Comparison of ENCODE assay signal across 12 mouse cellular contexts in the genomic region with DNA sequence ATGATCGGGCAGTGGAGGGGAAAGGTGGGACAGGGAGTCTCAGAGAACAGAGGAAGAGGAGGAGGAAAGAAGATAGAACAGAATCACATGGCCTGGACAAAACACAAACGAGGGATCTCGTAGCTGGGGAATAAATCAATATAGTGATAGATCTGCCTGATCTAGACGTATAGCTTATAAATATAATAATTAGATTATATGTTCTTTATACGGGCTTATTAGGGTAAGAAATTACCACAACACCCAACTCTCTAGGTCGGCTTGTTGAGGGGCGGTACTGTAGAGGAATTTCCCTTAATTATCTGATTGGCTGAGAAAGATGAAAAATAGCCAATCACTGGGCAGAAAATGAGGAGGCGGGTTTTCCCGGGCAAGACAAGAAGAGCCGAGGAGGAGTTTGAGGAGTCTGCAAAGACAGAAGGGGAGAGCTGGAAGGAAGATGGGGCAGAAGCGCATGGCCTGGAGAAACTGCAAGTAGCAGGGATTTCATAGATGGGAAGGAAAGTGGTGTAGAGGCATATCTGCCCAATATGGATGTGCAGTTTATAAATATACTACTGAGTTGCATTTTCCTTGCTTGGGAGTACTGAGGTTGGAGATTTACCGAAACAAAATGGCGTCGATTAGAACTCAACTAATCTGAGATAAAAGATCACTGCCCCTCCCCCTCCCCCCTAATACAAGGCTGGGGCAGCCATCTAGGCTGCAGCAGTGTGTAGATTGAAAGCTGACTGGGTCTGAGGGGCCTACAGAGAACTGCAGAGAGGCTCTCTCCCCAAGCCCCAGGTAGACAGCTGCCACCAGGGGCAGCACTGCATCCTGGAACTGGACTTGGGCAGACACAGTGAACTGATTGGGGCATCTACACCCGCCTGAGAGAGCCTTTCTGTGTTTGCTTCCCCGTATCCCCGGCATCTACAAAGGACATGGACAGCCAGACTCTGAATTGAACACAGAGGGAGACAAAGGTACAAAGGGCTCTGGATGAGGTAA. TPM values are rescaled to one million over a fixed set of nuclear protein-coding genes. Genes with fewer than 3 reads are reported as not detected.
DNase-seq lines count a peak whose midpoint lies in the region; ATAC-seq and TF ChIP-seq lines count a peak whose summit lies in the region.
"Had no signal": no experiment of that assay in that cellular context is flagged by ENCODE, and none has a peak within 500 bp of the region (broad histone marks: within the 10 kb centered on the region; RNA-seq: fewer than 3 reads in every experiment).

No protein-coding gene starts in this region.

- dilution Hi-C loops in CH12.LX (cut with MboI; ENCODE audit: extremely low pct_ligation_motif_present, extremely low pct_unique_long_range_greater_than_20kb, low sequenced_read_pairs), result no loop called here

- DNase-seq in heart, postnatal 0 days (ENCODE audit: low spot score), result peak; percentile 6
- no peak for DNase-seq in heart, adult 9 months (ENCODE audit: low spot score in 2 of 2)
- DNase-seq in CH12.LX (ENCODE audit: extremely low read depth), result peak; percentile 91
- DNase-seq in brain, embryonic 14.5 days (ENCODE audit: low read depth), result no peak
- no peak for DNase-seq in adrenal gland, postnatal 4 days (ENCODE audit: low spot score in 2 of 2)
- DNase-seq: embryo, embryonic 11 days; gastrocnemius, postnatal 14 days; kidney, adult 18-20 months had no signal

- no peaks in the 10 kb centered on the region for H3K27me3 ChIP-seq in heart, postnatal 0 days (ENCODE audit: control insufficient read depth, insufficient read depth, low read length)
- H3K27me3 ChIP-seq in CH12.LX (replicated peaks), result no peaks in the 10 kb centered on the region
- H3K27me3 ChIP-seq in liver, embryonic 15.5 days, result no peaks in the 10 kb centered on the region
- H3K27me3 ChIP-seq in midbrain, embryonic 13.5 days, result no peaks in the 10 kb centered on the region

- no peak overlapping the region for H3K4me3 ChIP-seq in heart, postnatal 0 days (ENCODE audit: low read depth, low read length)
- peak overlapping the region; percentile 51 to 65 (median 59) for H3K4me3 ChIP-seq in CH12.LX (replicated peaks in 1 of 3; ENCODE audit: low read depth in 2 of 3, low read length in 2 of 3, poor library complexity in 1 of 3)
- peak overlapping the region; percentile 34 for H3K4me3 ChIP-seq in liver, embryonic 15.5 days (replicated peaks)
- H3K4me3 ChIP-seq in midbrain, embryonic 13.5 days (replicated peaks), result no peak overlapping the region

- TF ChIP-seq CTCF in heart, postnatal 0 days (IDR thresholded peaks at IDR 0.05; ENCODE audit: low read depth), result peak; percentile 18
- peak in 1 of 2 experiments; percentile 75; a peak in 3 of 4 replicates for TF ChIP-seq CTCF in CH12.LX (conservative IDR thresholded peaks at IDR 0.05 in 1 of 2, IDR thresholded peaks at IDR 0.05 in 1 of 2; ENCODE audit: low read depth in 2 of 2, low read length in 2 of 2)
- TF ChIP-seq CTCF in brain, embryonic 14.5 days (IDR thresholded peaks at IDR 0.05; ENCODE audit: borderline replicate concordance, extremely low read depth, insufficient read depth, insufficient read length), result peak; percentile 18; the same call in 1 of the 2 replicates

- in situ Hi-C loops in CH12.LX (cut with MboI; ENCODE audit: low pct_ligation_motif_present, low pct_unique_long_range_greater_than_20kb, low sequenced_read_pairs), result no loop called here

- TF ChIP-seq POLR2A in CH12.LX (IDR thresholded peaks at IDR 0.05; ENCODE audit: low read depth, low read length), result peak; percentile 96
- TF ChIP-seq POLR2A in brain, embryonic 14.5 days (IDR thresholded peaks at IDR 0.05; ENCODE audit: borderline replicate concordance, extremely low read depth, insufficient read depth, insufficient read length, poor library complexity, severe bottlenecking), result no peak

- TF ChIP-seq EP300 in heart, postnatal 0 days (IDR thresholded peaks at IDR 0.05; ENCODE audit: low read depth), result no peak
- TF ChIP-seq EP300 in CH12.LX (IDR thresholded peaks at IDR 0.05; ENCODE audit: low read length), result no peak

- no peaks in the 10 kb centered on the region for H3K79me2 ChIP-seq in CH12.LX (replicated peaks; ENCODE audit: control insufficient read depth, extremely low read depth, insufficient read depth, poor library complexity, severe bottlenecking)

- no peaks in the 10 kb centered on the region for H3K9me3 ChIP-seq in heart, postnatal 0 days (replicated peaks; ENCODE audit: control insufficient read depth, low read length)
- no peaks in the 10 kb centered on the region for H3K9me3 ChIP-seq in CH12.LX (replicated peaks; ENCODE audit: low read length)
- H3K9me3 ChIP-seq in liver, embryonic 15.5 days (replicated peaks), result no peaks in the 10 kb centered on the region
- H3K9me3 ChIP-seq in midbrain, embryonic 13.5 days, result no peaks in the 10 kb centered on the region

- H3K36me3 ChIP-seq in heart, postnatal 0 days (replicated peaks; ENCODE audit: control insufficient read depth, insufficient read depth, low read length), result no peaks in the 10 kb centered on the region
- H3K36me3 ChIP-seq in CH12.LX (replicated peaks in 1 of 2; ENCODE audit: control insufficient read depth in 1 of 2, insufficient read depth in 1 of 2, low read length in 1 of 2), result peaks cover 0 to 14% of the 10 kb centered on the region in 2 experiments
- H3K36me3 ChIP-seq in liver, embryonic 15.5 days (replicated peaks), result 0 out of 2 replicates have a peak, but pooled peaks cover 1% of the 10 kb centered on the region
- no peaks in the 10 kb centered on the region for H3K36me3 ChIP-seq in midbrain, embryonic 13.5 days

- no peak overlapping the region for H3K9ac ChIP-seq in heart, postnatal 0 days (replicated peaks; ENCODE audit: low read depth, low read length)
- H3K9ac ChIP-seq in CH12.LX (ENCODE audit: insufficient read depth, low read depth), result peak overlapping the region; percentile 67
- 0 out of 2 replicates have a peak overlapping the region, but pooled peaks have one; percentile 2 for H3K9ac ChIP-seq in liver, embryonic 15.5 days
- H3K9ac ChIP-seq in midbrain, embryonic 13.5 days (replicated peaks), result no peak overlapping the region

- no peaks in the 10 kb centered on the region; the same call in 1 of the 2 replicates for H3K4me1 ChIP-seq in heart, postnatal 0 days (ENCODE audit: control insufficient read depth, insufficient read depth)
- peaks cover 3 to 32% of the 10 kb centered on the region in 2 experiments for H3K4me1 ChIP-seq in CH12.LX (ENCODE audit: control insufficient read depth in 1 of 2, insufficient read depth in 2 of 2)
- peaks cover 54% of the 10 kb centered on the region for H3K4me1 ChIP-seq in liver, embryonic 15.5 days (replicated peaks)
- H3K4me1 ChIP-seq in midbrain, embryonic 13.5 days (replicated peaks), result peaks cover 3% of the 10 kb centered on the region; the same call in 1 of the 2 replicates

- WGBS in heart, postnatal 0 days, result 66% methylated on average over 17 of the region's 17 CpGs
- WGBS in liver, embryonic 15.5 days (ENCODE audit: insufficient replicate concordance), result 48% methylated on average over 17 of the region's 17 CpGs
- WGBS in midbrain, embryonic 13.5 days, result 82% methylated on average over 17 of the region's 17 CpGs

- no peak overlapping the region for H3K27ac ChIP-seq in heart, postnatal 0 days (ENCODE audit: low read depth)
- no peak overlapping the region for H3K27ac ChIP-seq in CH12.LX (ENCODE audit: insufficient read depth, low read depth)
- peak overlapping the region; percentile 57 for H3K27ac ChIP-seq in liver, embryonic 15.5 days (replicated peaks)
- no peak overlapping the region for H3K27ac ChIP-seq in midbrain, embryonic 13.5 days

- TF ChIP-seq RAD21 in CH12.LX (IDR thresholded peaks at IDR 0.05; ENCODE audit: low read depth, low read length), result peak; percentile 46

- H3K4me2 ChIP-seq in heart, postnatal 0 days (ENCODE audit: low read depth, low read length), result no peak overlapping the region
- peak overlapping the region; percentile 69 for H3K4me2 ChIP-seq in CH12.LX (ENCODE audit: insufficient read depth, low read depth, poor library complexity, severe bottlenecking)
- peak overlapping the region; percentile 57 for H3K4me2 ChIP-seq in liver, embryonic 15.5 days
- no peak overlapping the region for H3K4me2 ChIP-seq in midbrain, embryonic 13.5 days (replicated peaks)
- H3K4me2 ChIP-seq: midbrain, embryonic 11.5 days had no signal

- ATAC-seq in heart, postnatal 0 days (ENCODE audit: insufficient read depth, low read depth), result no peak
- peak; percentile 64 for ATAC-seq in liver, embryonic 15.5 days (ENCODE audit: insufficient read depth)
- no peak for ATAC-seq in inflammation-experienced regulatory T-cells, adult 6 months
- ATAC-seq in midbrain, embryonic 13.5 days, result no peak

RNA-seq across cellular contexts. Expression of gene Fam228a, which starts 18.2 kb away (rescaled TPM):
- total RNA-seq in heart, postnatal 0 days (2014; rRNA removed; ENCODE audit: low replicate concordance), result 0.08 and 0.65 TPM in 2 replicates
- 0.14 TPM in 1 of 2 replicates, not detected in the other for polyA plus RNA-seq in heart, postnatal 0 days (2015; fragmentation: Nextera tagmentation; extraction: Ambion mirVana)
- total RNA-seq in CH12.LX (2012; rRNA removed) (not detected in 2 replicates), CH12.LX (2014; rRNA removed) (not detected in 2 replicates)
- not detected in 2 replicates for polyA plus RNA-seq in CH12.LX (2012; ENCODE audit: insufficient read length, low read depth)
- polyA plus RNA-seq in brain, embryonic 14.5 days (2012; rRNA removed), result 1.6 and 1.8 TPM in 2 replicates
- polyA plus RNA-seq in liver, embryonic 15.5 days (2015; fragmentation: Nextera tagmentation; extraction: Ambion mirVana), result 0.08 TPM in 1 of 2 replicates, not detected in the other
- under 1 TPM in 2 of 3 experiments, not detected in 1; 0.15 to 0.31 TPM for polyA plus RNA-seq in inflammation-experienced regulatory T-cells, adult 6 months (2017; shearing (Covaris generic))
- 0.52 and 1.0 TPM in 2 replicates for polyA plus RNA-seq in midbrain, embryonic 13.5 days (2015; fragmentation: Nextera tagmentation; extraction: Ambion mirVana)
- total RNA-seq in adrenal gland, postnatal 4 days (2021), result under 1 TPM; 0.34 to 0.39 TPM

RNA-seq across cellular contexts. Expression of gene Pfn4, which starts 48.8 kb away (rescaled TPM):
- 2.7 TPM in 1 of 2 replicates, not detected in the other for total RNA-seq in heart, postnatal 0 days (2014; rRNA removed; ENCODE audit: low replicate concordance)
- 3.4 TPM in 2 replicates for polyA plus RNA-seq in heart, postnatal 0 days (2015; fragmentation: Nextera tagmentation; extraction: Ambion mirVana)
- total RNA-seq in CH12.LX (2012; rRNA removed) (not detected in 2 replicates), CH12.LX (2014; rRNA removed) (not detected in 2 replicates)
- polyA plus RNA-seq in CH12.LX (2012; ENCODE audit: insufficient read length, low read depth), result not detected in 2 replicates
- polyA plus RNA-seq in brain, embryonic 14.5 days (2012; rRNA removed), result 8.2 and 8.7 TPM in 2 replicates
- polyA plus RNA-seq in liver, embryonic 15.5 days (2015; fragmentation: Nextera tagmentation; extraction: Ambion mirVana), result 0.46 and 0.50 TPM in 2 replicates
- polyA plus RNA-seq in inflammation-experienced regulatory T-cells, adult 6 months (2017; shearing (Covaris generic)), result not detected
- 9.1 and 10.2 TPM in 2 replicates for polyA plus RNA-seq in midbrain, embryonic 13.5 days (2015; fragmentation: Nextera tagmentation; extraction: Ambion mirVana)
- 1 to 10 TPM; 4.3 to 6.7 TPM for total RNA-seq in adrenal gland, postnatal 4 days (2021)

RNA-seq across cellular contexts. Expression of gene Fam228b, which starts 49.0 kb away (rescaled TPM):
- total RNA-seq in heart, postnatal 0 days (2014; rRNA removed; ENCODE audit: low replicate concordance), result 0.19 and 3.4 TPM in 2 replicates
- 2.3 and 3.3 TPM in 2 replicates for polyA plus RNA-seq in heart, postnatal 0 days (2015; fragmentation: Nextera tagmentation; extraction: Ambion mirVana)
- total RNA-seq in CH12.LX (2012; rRNA removed) (0.13 TPM in 1 of 2 replicates, not detected in the other), CH12.LX (2014; rRNA removed) (not detected in 2 replicates)
- not detected in 2 replicates for polyA plus RNA-seq in CH12.LX (2012; ENCODE audit: insufficient read length, low read depth)
- 5.7 TPM in 2 replicates for polyA plus RNA-seq in brain, embryonic 14.5 days (2012; rRNA removed)
- 0.53 and 0.55 TPM in 2 replicates for polyA plus RNA-seq in liver, embryonic 15.5 days (2015; fragmentation: Nextera tagmentation; extraction: Ambion mirVana)
- under 1 TPM in 1 of 3 experiments, not detected in 2; 0.22 TPM for polyA plus RNA-seq in inflammation-experienced regulatory T-cells, adult 6 months (2017; shearing (Covaris generic))
- 4.9 and 5.6 TPM in 2 replicates for polyA plus RNA-seq in midbrain, embryonic 13.5 days (2015; fragmentation: Nextera tagmentation; extraction: Ambion mirVana)
- 10 to 100 TPM; 13.2 to 14.1 TPM for total RNA-seq in adrenal gland, postnatal 4 days (2021)

Comparison
In these comparisons a context has a peak if more than half of its experiments do, and no peak if none do; other contexts are left out.
1. DNase-seq: peak in heart, postnatal 0 days (single experiment) and CH12.LX (single experiment); none in heart, adult 9 months (0 of 2), brain, embryonic 14.5 days (single experiment) and adrenal gland, postnatal 4 days (0 of 2).
2. H3K4me2 ChIP-seq: peak in CH12.LX (single experiment) and liver, embryonic 15.5 days (single experiment); none in heart, postnatal 0 days (single experiment) and midbrain, embryonic 13.5 days (single experiment).
3. H3K4me3 ChIP-seq: peak in CH12.LX (3 of 3) and liver, embryonic 15.5 days (single experiment); none in heart, postnatal 0 days (single experiment) and midbrain, embryonic 13.5 days (single experiment).
4. H3K9ac ChIP-seq: peak in CH12.LX (single experiment) and liver, embryonic 15.5 days (single experiment); none in heart, postnatal 0 days (single experiment) and midbrain, embryonic 13.5 days (single experiment).